Mouse (Mus musculus): ENCODE results near the gene Orai1. TPM values are rescaled to one million over a fixed set of nuclear protein-coding genes. Genes with fewer than 3 reads are reported as not detected.

The Orai1 gene
- polyA plus RNA-seq, 1 experiment, result 13.3 TPM

DNA sequence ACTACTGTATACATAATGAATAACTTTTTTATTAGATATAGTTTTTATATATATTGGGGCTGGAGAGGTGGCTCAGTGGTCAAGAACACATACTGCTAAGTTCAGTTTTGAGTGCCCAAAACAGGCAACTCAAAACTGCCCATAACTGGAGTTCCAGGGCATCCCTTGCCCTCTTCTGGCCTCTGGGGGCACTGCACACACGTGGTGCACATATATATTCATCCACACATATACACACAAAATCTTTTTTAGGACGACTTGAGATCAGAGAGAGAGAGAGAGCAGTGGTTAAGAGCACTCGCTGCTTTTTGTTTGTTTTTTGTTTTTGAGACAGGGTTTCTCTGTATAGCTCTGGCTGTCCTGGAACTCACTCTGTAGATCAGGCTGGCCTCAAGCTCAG is 16.4 kb downstream of the Orai1 start:
- H3K27me3 ChIP-seq (ENCODE audit: control insufficient read depth, insufficient read depth, low read length, poor library complexity, severe bottlenecking), result no peaks in the 10 kb centered on the region
- no peak overlapping the region for H3K27ac ChIP-seq (ENCODE audit: insufficient read depth, low read length)
- peaks cover 2% of the 10 kb centered on the region for H3K4me1 ChIP-seq (ENCODE audit: control insufficient read depth, insufficient read depth, low read length)
- H3K9me3 ChIP-seq (replicated peaks; ENCODE audit: control insufficient read depth, insufficient read depth, low read length, poor library complexity, severe bottlenecking), result 0 out of 2 replicates have a peak, but pooled peaks cover 3% of the 10 kb centered on the region
- no peak overlapping the region for H3K4me3 ChIP-seq (ENCODE audit: low read depth, low read length)
- no peaks in the 10 kb centered on the region for H3K36me3 ChIP-seq (ENCODE audit: control insufficient read depth, insufficient read depth, low read length, poor library complexity, severe bottlenecking)
- H3K9ac ChIP-seq (ENCODE audit: low read depth, poor library complexity, severe bottlenecking), result no peak overlapping the region
- TF ChIP-seq POLR2A (IDR thresholded peaks at IDR 0.05; ENCODE audit: insufficient read depth, low read length) (no peak), CTCF (IDR thresholded peaks at IDR 0.05; ENCODE audit: low read depth, low read length) (peak; percentile 9), EP300 (IDR thresholded peaks at IDR 0.05; ENCODE audit: insufficient read depth, low read depth, low read length) (no peak)

DNA sequence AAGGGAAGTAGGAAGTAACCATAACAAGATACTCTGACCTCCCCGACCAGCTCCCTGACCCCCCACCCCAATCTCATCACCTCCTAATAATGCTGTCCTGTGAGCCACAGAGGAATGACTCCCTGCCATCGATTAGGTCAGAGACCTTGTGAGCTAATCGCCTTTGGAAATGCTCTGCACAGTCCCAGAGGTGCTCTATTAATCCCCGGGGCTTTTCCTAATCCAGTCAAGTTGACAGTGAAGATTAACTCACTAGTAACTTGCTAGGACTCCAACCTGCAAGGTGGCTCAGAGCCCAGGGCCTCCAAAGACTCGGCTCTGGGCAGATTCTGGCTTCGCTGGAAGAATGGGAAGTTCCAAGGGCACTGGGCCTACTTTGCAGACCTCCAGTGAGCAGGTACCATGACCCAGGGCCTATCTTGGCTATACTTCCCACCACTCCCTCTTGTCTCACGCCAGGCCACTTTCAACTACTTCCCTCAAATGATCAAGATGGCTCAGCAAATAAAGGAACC is 18.8 kb downstream of the Orai1 start:
- no peak overlapping the region for H3K9ac ChIP-seq (ENCODE audit: low read depth, poor library complexity, severe bottlenecking)
- H3K36me3 ChIP-seq (ENCODE audit: control insufficient read depth, insufficient read depth, low read length, poor library complexity, severe bottlenecking), result no peaks in the 10 kb centered on the region
- H3K4me3 ChIP-seq (ENCODE audit: low read depth, low read length), result no peak overlapping the region
- 0 out of 2 replicates have a peak, but pooled peaks cover 3% of the 10 kb centered on the region for H3K9me3 ChIP-seq (replicated peaks; ENCODE audit: control insufficient read depth, insufficient read depth, low read length, poor library complexity, severe bottlenecking)
- H3K27ac ChIP-seq (ENCODE audit: insufficient read depth, low read length), result no peak overlapping the region; the same call in 1 of the 2 replicates
- peaks cover 6% of the 10 kb centered on the region for H3K4me1 ChIP-seq (ENCODE audit: control insufficient read depth, insufficient read depth, low read length)
- TF ChIP-seq POLR2A (IDR thresholded peaks at IDR 0.05; ENCODE audit: insufficient read depth, low read length) (no peak), CTCF (IDR thresholded peaks at IDR 0.05; ENCODE audit: low read depth, low read length) (no peak), EP300 (IDR thresholded peaks at IDR 0.05; ENCODE audit: insufficient read depth, low read depth, low read length) (no peak)
- H3K27me3 ChIP-seq (ENCODE audit: control insufficient read depth, insufficient read depth, low read length, poor library complexity, severe bottlenecking), result no peaks in the 10 kb centered on the region

DNA sequence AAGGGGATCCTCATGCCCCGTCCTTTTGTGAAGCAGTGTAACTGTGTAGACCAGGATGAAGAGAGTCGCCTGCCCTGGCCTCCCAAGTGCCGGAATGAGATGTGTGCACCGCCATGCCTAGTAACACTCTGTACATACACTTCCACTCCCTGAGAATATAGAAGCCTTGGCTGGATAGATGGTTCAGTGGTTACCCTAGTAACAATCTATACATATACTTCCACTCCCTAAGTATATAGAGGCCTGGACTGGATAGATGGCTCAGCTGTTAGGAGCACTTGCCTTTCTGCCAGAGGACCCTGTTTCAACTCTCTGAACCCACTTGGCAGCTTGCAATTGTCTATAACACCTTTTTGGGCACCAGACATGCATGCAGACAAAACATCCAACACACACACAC is 20.2 kb downstream of the Orai1 start:
- Histone ChIP-seq H3K36me3 (ENCODE audit: control insufficient read depth, insufficient read depth, low read length, poor library complexity, severe bottlenecking) (no peaks in the 10 kb centered on the region), H3K27ac (ENCODE audit: insufficient read depth, low read length) (peak overlapping the region; percentile 66), H3K9ac (ENCODE audit: low read depth, poor library complexity, severe bottlenecking) (no peak overlapping the region), H3K27me3 (ENCODE audit: control insufficient read depth, insufficient read depth, low read length, poor library complexity, severe bottlenecking) (no peaks in the 10 kb centered on the region), H3K9me3 (replicated peaks; ENCODE audit: control insufficient read depth, insufficient read depth, low read length, poor library complexity, severe bottlenecking) (0 out of 2 replicates have a peak, but pooled peaks cover 3% of the 10 kb centered on the region), H3K4me3 (ENCODE audit: low read depth, low read length) (no peak overlapping the region), H3K4me1 (ENCODE audit: control insufficient read depth, insufficient read depth, low read length) (peaks cover 6% of the 10 kb centered on the region)
- TF ChIP-seq CTCF (IDR thresholded peaks at IDR 0.05; ENCODE audit: low read depth, low read length), result no peak
- TF ChIP-seq POLR2A (IDR thresholded peaks at IDR 0.05; ENCODE audit: insufficient read depth, low read length), result no peak
- TF ChIP-seq EP300 (IDR thresholded peaks at IDR 0.05; ENCODE audit: insufficient read depth, low read depth, low read length), result no peak

DNA sequence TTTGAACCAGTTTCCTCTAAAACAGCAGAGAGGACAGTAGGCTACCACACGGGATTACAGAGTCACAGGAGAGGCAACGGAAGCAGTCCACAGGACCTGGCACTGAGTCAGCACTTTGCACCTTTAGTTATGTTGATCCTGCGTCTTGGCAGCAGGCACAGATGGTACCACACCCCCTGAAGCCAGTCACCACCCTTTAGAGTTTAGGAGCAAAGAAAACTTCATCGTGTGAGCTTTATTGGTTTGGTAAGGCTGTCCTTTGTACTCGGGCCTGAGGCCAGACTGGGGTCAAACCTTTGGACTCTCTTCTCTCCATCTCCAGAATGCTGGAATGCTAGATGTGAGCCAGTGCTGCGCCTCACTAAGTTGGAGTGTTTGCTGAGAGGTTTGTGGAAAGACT is 20.7 kb downstream of the Orai1 start:
- TF ChIP-seq POLR2A (IDR thresholded peaks at IDR 0.05; ENCODE audit: insufficient read depth, low read length) (no peak), CTCF (IDR thresholded peaks at IDR 0.05; ENCODE audit: low read depth, low read length) (no peak), EP300 (IDR thresholded peaks at IDR 0.05; ENCODE audit: insufficient read depth, low read depth, low read length) (peak; percentile 85)
- Histone ChIP-seq H3K4me1 (ENCODE audit: control insufficient read depth, insufficient read depth, low read length) (peaks cover 7% of the 10 kb centered on the region), H3K27ac (ENCODE audit: insufficient read depth, low read length) (peak overlapping the region; percentile 66), H3K9ac (ENCODE audit: low read depth, poor library complexity, severe bottlenecking) (no peak overlapping the region), H3K4me3 (ENCODE audit: low read depth, low read length) (no peak overlapping the region), H3K9me3 (replicated peaks; ENCODE audit: control insufficient read depth, insufficient read depth, low read length, poor library complexity, severe bottlenecking) (0 out of 2 replicates have a peak, but pooled peaks cover 3% of the 10 kb centered on the region), H3K36me3 (ENCODE audit: control insufficient read depth, insufficient read depth, low read length, poor library complexity, severe bottlenecking) (no peaks in the 10 kb centered on the region), H3K27me3 (ENCODE audit: control insufficient read depth, insufficient read depth, low read length, poor library complexity, severe bottlenecking) (no peaks in the 10 kb centered on the region)

DNA sequence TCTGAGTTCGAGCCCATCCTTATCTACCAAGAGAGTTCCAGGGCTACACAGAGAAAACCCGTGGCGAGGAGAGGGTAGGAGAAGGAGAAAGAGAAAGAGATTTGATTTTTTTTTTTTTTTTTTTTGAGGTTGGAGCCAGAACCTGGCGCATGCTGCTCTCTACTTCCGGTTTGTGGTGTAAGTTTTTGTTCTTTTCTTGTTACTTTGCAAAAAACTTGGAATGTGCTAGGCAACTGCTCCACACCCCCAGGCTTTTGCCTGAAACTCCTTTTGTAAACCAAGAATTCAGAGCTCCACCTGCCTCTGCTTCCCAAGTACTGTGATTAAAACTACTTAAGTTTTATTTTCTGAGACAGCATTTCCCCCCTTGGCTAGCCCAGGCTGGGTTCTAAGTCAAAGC is 23.2 kb downstream of the Orai1 start:
- Histone ChIP-seq H3K27ac (ENCODE audit: insufficient read depth, low read length) (peak overlapping the region; percentile 85), H3K36me3 (ENCODE audit: control insufficient read depth, insufficient read depth, low read length, poor library complexity, severe bottlenecking) (no peaks in the 10 kb centered on the region), H3K9ac (ENCODE audit: low read depth, poor library complexity, severe bottlenecking) (peak overlapping the region; percentile 50), H3K27me3 (ENCODE audit: control insufficient read depth, insufficient read depth, low read length, poor library complexity, severe bottlenecking) (no peaks in the 10 kb centered on the region), H3K9me3 (replicated peaks; ENCODE audit: control insufficient read depth, insufficient read depth, low read length, poor library complexity, severe bottlenecking) (no peaks in the 10 kb centered on the region), H3K4me1 (ENCODE audit: control insufficient read depth, insufficient read depth, low read length) (peaks cover 10% of the 10 kb centered on the region), H3K4me3 (ENCODE audit: low read depth, low read length) (no peak overlapping the region)
- TF ChIP-seq POLR2A (IDR thresholded peaks at IDR 0.05; ENCODE audit: insufficient read depth, low read length), result no peak
- TF ChIP-seq CTCF (IDR thresholded peaks at IDR 0.05; ENCODE audit: low read depth, low read length), result no peak
- no peak for TF ChIP-seq EP300 (IDR thresholded peaks at IDR 0.05; ENCODE audit: insufficient read depth, low read depth, low read length)

DNA sequence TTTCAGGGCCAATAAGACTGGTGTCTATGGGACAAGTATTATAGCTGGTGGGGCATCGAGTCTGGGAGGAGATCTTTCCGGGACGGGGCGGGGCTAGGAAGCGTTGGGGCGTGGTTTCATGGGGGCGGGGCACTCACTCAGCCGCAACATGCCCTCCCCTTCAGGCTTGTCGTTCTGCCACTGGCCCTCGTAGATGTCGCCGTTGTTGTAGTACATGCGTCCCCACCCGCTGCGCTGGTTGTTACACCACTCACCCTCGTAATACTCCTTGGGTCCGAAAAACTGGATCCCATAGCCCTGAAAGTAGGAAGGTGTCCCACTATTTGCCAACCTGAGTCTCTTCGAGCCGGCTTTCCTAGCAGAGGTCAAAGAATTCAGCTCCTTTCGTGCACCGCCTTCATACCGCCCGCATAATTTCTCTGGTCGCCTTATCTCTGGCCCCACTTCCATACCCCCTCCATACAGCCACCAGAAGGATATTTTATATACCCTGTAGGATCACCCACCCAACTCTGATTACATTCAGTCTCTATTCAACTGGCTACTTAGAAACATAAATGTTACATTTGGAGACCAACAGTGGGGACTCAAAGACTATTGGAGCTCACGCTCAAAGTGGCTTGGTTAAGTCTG is 24.4 kb downstream of the Orai1 start:
- H3K9ac ChIP-seq (ENCODE audit: low read depth, poor library complexity, severe bottlenecking), result peak overlapping the region; percentile 50; the same call in 1 of the 2 replicates
- H3K27me3 ChIP-seq (ENCODE audit: control insufficient read depth, insufficient read depth, low read length, poor library complexity, severe bottlenecking), result no peaks in the 10 kb centered on the region
- H3K4me1 ChIP-seq (ENCODE audit: control insufficient read depth, insufficient read depth, low read length), result peaks cover 10% of the 10 kb centered on the region
- peak overlapping the region; percentile 53 for H3K4me3 ChIP-seq (ENCODE audit: low read depth, low read length)
- H3K27ac ChIP-seq (ENCODE audit: insufficient read depth, low read length), result peak overlapping the region; percentile 85
- no peaks in the 10 kb centered on the region for H3K36me3 ChIP-seq (ENCODE audit: control insufficient read depth, insufficient read depth, low read length, poor library complexity, severe bottlenecking)
- no peaks in the 10 kb centered on the region for H3K9me3 ChIP-seq (replicated peaks; ENCODE audit: control insufficient read depth, insufficient read depth, low read length, poor library complexity, severe bottlenecking)
- TF ChIP-seq CTCF (IDR thresholded peaks at IDR 0.05; ENCODE audit: low read depth, low read length), result no peak
- TF ChIP-seq EP300 (IDR thresholded peaks at IDR 0.05; ENCODE audit: insufficient read depth, low read depth, low read length), result peak; percentile 55; the same call in 1 of the 2 replicates
- peak; percentile 75 for TF ChIP-seq POLR2A (IDR thresholded peaks at IDR 0.05; ENCODE audit: insufficient read depth, low read length)
